Mouse (Mus musculus): ENCODE measurements at regions not wholly inside any gene's neighbourhood (a gene's known extent, or its start where the extent isn't known, plus 50 kb on each side); places are given as distances from the start of the nearest gene placed in this dataset.
A peak's percentile ranks its signal among the peaks of the same experiment; 100 is the strongest.

- no peaks in the 10 kb centered on the region for H3K36me3 ChIP-seq (ENCODE audit: control insufficient read depth, insufficient read depth, low read length)
- DNase-seq (ENCODE audit: low spot score): peak; percentile 4
- H3K4me2 ChIP-seq (ENCODE audit: low read depth, low read length): no peak overlapping the region
- H3K4me3 ChIP-seq (ENCODE audit: low read depth, low read length): no peak overlapping the region
- H3K9me3 ChIP-seq (ENCODE audit: control insufficient read depth, low read length): no peaks in the 10 kb centered on the region
- no peak overlapping the region for H3K9ac ChIP-seq (ENCODE audit: low read depth, low read length)
- no peak for ATAC-seq (ENCODE audit: low read depth)
- H3K27me3 ChIP-seq (replicated peaks; ENCODE audit: control insufficient read depth, insufficient read depth, low read length): no peaks in the 10 kb centered on the region
- no peak overlapping the region for H3K27ac ChIP-seq (replicated peaks; ENCODE audit: low read depth, low read length)
- WGBS: 61% methylated on average over 3 of the region's 3 CpGs
- H3K4me1 ChIP-seq (ENCODE audit: control insufficient read depth, insufficient read depth, low read length): no peaks in the 10 kb centered on the region
Observed at GRCm38 (mm10) chr17:41402417-41402816, 467.6 kb upstream of the Cenpq start.

Data from embryonic facial prominence, embryonic 14.5 days (tissue).